Mouse (Mus musculus): ENCODE data around the gene Exosc5. TPM values are rescaled to one million over a fixed set of nuclear protein-coding genes. Genes with fewer than 3 reads are reported as not detected.

The Exosc5 gene
- total and polyA plus RNA-seq, 3 experiments, result 109 to 134 TPM; not detected in 1

GRCm38 (mm10) chr7:25688810-25689586, 30.0 kb downstream of the Exosc5 start:
- H3K4me1 ChIP-seq (ENCODE audit: control insufficient read depth in 1 of 2, insufficient read depth in 2 of 2, low read length in 2 of 2), result peaks cover 2 to 35% of the 10 kb centered on the region in 2 experiments; a peak in 3 of 4 replicates
- H3K9me3 ChIP-seq (replicated peaks; ENCODE audit: insufficient read depth, low read length), result no peaks in the 10 kb centered on the region
- no peaks in the 10 kb centered on the region for H3K27me3 ChIP-seq (ENCODE audit: control insufficient read depth in 1 of 2, insufficient read depth in 2 of 2, low read length in 2 of 2)
- H3K4me3 ChIP-seq (ENCODE audit: control insufficient read depth in 1 of 2, insufficient read depth in 1 of 2, low read depth in 2 of 2, low read length in 2 of 2), result peak overlapping the region; percentile 80 to 97
- peaks cover 8 to 40% of the 10 kb centered on the region in 2 experiments for H3K36me3 ChIP-seq (ENCODE audit: control insufficient read depth in 1 of 2, insufficient read depth in 2 of 2, low read length in 2 of 2)
- H3K9ac ChIP-seq (ENCODE audit: control insufficient read depth, low read depth, low read length, poor library complexity, severe bottlenecking), result peak overlapping the region; percentile 99
- peaks cover 79% of the 10 kb centered on the region for H3K79me2 ChIP-seq (ENCODE audit: control insufficient read depth, insufficient read depth, low read length, poor library complexity)
- DNase-seq (ENCODE audit: low read depth, low spot score), result peak; percentile 95
- H3K27ac ChIP-seq (ENCODE audit: control insufficient read depth, low read depth, low read length), result peak overlapping the region; percentile 98
- TF ChIP-seq TBP (IDR thresholded peaks at IDR 0.05; ENCODE audit: low read depth, low read length) (peak; percentile 74), BHLHE40 (IDR thresholded peaks at IDR 0.05; ENCODE audit: borderline replicate concordance, low read depth, low read length) (no peak), ZKSCAN1 (IDR thresholded peaks at IDR 0.05; ENCODE audit: low read depth, low read length) (no peak), MXI1 (IDR thresholded peaks at IDR 0.05; ENCODE audit: low read depth, low read length) (no peak), ETS1 (IDR thresholded peaks at IDR 0.05; ENCODE audit: low read depth, low read length) (no peak), ZC3H11A (IDR thresholded peaks at IDR 0.05; ENCODE audit: low read depth, low read length) (no peak), CHD1 (IDR thresholded peaks at IDR 0.05; ENCODE audit: low read depth, low read length) (no peak), NRF1 (IDR thresholded peaks at IDR 0.05; ENCODE audit: insufficient read depth, low read depth, low read length, poor library complexity, severe bottlenecking) (no peak), POLR2A (IDR thresholded peaks at IDR 0.05; ENCODE audit: control insufficient read depth in 1 of 2, insufficient read depth in 1 of 2, low read depth in 1 of 2, low read length in 2 of 2, poor library complexity in 1 of 2) (peak; percentile 46 to 85; a peak in 3 of 4 replicates), RAD21 (IDR thresholded peaks at IDR 0.05; ENCODE audit: low read depth, low read length) (no peak), CTCF (IDR thresholded peaks at IDR 0.05 in 2 of 3, conservative IDR thresholded peaks at IDR 0.05 in 1 of 3; ENCODE audit: control insufficient read depth in 1 of 3, insufficient read depth in 1 of 3, low read depth in 2 of 3, low read length in 3 of 3, poor library complexity in 1 of 3, severe bottlenecking in 1 of 3) (0 out of 6 replicates have a peak, but pooled peaks of 1 of the 3 experiments have one; percentile 13), ZNF384 (IDR thresholded peaks at IDR 0.05; ENCODE audit: low read depth, low read length) (no peak)

GRCm38 (mm10) chr7:25689603-25690021, 30.6 kb downstream of the Exosc5 start:
- Histone ChIP-seq H3K9me3 (replicated peaks; ENCODE audit: insufficient read depth, low read length) (no peaks in the 10 kb centered on the region), H3K27me3 (ENCODE audit: control insufficient read depth in 1 of 2, insufficient read depth in 2 of 2, low read length in 2 of 2) (no peaks in the 10 kb centered on the region), H3K4me1 (ENCODE audit: control insufficient read depth in 1 of 2, insufficient read depth in 2 of 2, low read length in 2 of 2) (peaks cover 0 to 29% of the 10 kb centered on the region in 2 experiments; a peak in 3 of 4 replicates), H3K36me3 (ENCODE audit: control insufficient read depth in 1 of 2, insufficient read depth in 2 of 2, low read length in 2 of 2) (peaks cover 9 to 35% of the 10 kb centered on the region in 2 experiments), H3K79me2 (ENCODE audit: control insufficient read depth, insufficient read depth, low read length, poor library complexity) (peaks cover 80% of the 10 kb centered on the region), H3K4me3 (ENCODE audit: control insufficient read depth in 1 of 2, insufficient read depth in 1 of 2, low read depth in 2 of 2, low read length in 2 of 2) (peak overlapping the region; percentile 80 to 97), H3K9ac (ENCODE audit: control insufficient read depth, low read depth, low read length, poor library complexity, severe bottlenecking) (peak overlapping the region; percentile 99), H3K27ac (ENCODE audit: control insufficient read depth, low read depth, low read length) (peak overlapping the region; percentile 98)
- peak; percentile 92 for DNase-seq (ENCODE audit: low read depth, low spot score)
- TF ChIP-seq TCF12 (IDR thresholded peaks at IDR 0.05; ENCODE audit: low read depth, low read length) (no peak), BHLHE40 (IDR thresholded peaks at IDR 0.05; ENCODE audit: borderline replicate concordance, low read depth, low read length) (no peak), MXI1 (IDR thresholded peaks at IDR 0.05; ENCODE audit: low read depth, low read length) (no peak), USF1 (IDR thresholded peaks at IDR 0.05; ENCODE audit: low read depth, low read length) (no peak), POLR2A (IDR thresholded peaks at IDR 0.05; ENCODE audit: control insufficient read depth in 1 of 2, insufficient read depth in 1 of 2, low read depth in 1 of 2, low read length in 2 of 2, poor library complexity in 1 of 2) (peak in 1 of 2 experiments; percentile 56; a peak in 2 of 4 replicates), HCFC1 (IDR thresholded peaks at IDR 0.05; ENCODE audit: low read depth, low read length) (no peak), MEF2A (IDR thresholded peaks at IDR 0.05; ENCODE audit: extremely low read depth, insufficient replicate concordance, low read depth, low read length, poor library complexity, severe bottlenecking) (no peak), RAD21 (IDR thresholded peaks at IDR 0.05; ENCODE audit: low read depth, low read length) (no peak), NELFE (IDR thresholded peaks at IDR 0.05; ENCODE audit: low read depth, low read length) (no peak), RCOR1 (IDR thresholded peaks at IDR 0.05; ENCODE audit: low read depth, low read length) (no peak), TAL1 (IDR thresholded peaks at IDR 0.05; ENCODE audit: low read length) (peak; percentile 78), KAT2A (conservative IDR thresholded peaks at IDR 0.05; ENCODE audit: low read depth, low read length) (no peak), CHD1 (IDR thresholded peaks at IDR 0.05; ENCODE audit: low read depth, low read length) (no peak), POLR2AphosphoS5 (IDR thresholded peaks at IDR 0.05; ENCODE audit: borderline replicate concordance, low read depth, low read length) (peak; percentile 55; the same call in 1 of the 2 replicates), USF2 (IDR thresholded peaks at IDR 0.05; ENCODE audit: borderline replicate concordance in 1 of 2, insufficient read depth in 1 of 2, low read depth in 1 of 2, low read length in 2 of 2) (no peak), MYB (IDR thresholded peaks at IDR 0.05; ENCODE audit: low read depth, low read length) (no peak), GATA1 (IDR thresholded peaks at IDR 0.05; ENCODE audit: low read depth, low read length) (peak; percentile 89), MYC (IDR thresholded peaks at IDR 0.05; ENCODE audit: low read depth, low read length) (no peak), MAZ (IDR thresholded peaks at IDR 0.05; ENCODE audit: low read depth, low read length) (no peak), MAFK (IDR thresholded peaks at IDR 0.05; ENCODE audit: borderline replicate concordance, low read depth, low read length) (no peak), EP300 (IDR thresholded peaks at IDR 0.05; ENCODE audit: low read depth in 1 of 2, low read length in 2 of 2) (no peak)
